Mouse (Mus musculus) adrenal gland, postnatal 10 days (tissue): ENCODE results near the gene Srgap1. TPM values are rescaled to one million over a fixed set of nuclear protein-coding genes. Genes with fewer than 3 reads are reported as not detected.

Source experiments
- DNase-seq: peaks from one replicate; pipeline ENCODE4 v3.0.0; 2021; ENCODE audit warnings: mixed read lengths
- total RNA-seq, 2 experiments: library from RNA; stranded (reverse); gene quantifications; 2 replicates each; pipeline ENCODE4 v1.2.3; 2021

Gene Srgap1
- total RNA-seq, 2 experiments from 2014 or later: 3.6 to 7.3 TPM

DNA sequence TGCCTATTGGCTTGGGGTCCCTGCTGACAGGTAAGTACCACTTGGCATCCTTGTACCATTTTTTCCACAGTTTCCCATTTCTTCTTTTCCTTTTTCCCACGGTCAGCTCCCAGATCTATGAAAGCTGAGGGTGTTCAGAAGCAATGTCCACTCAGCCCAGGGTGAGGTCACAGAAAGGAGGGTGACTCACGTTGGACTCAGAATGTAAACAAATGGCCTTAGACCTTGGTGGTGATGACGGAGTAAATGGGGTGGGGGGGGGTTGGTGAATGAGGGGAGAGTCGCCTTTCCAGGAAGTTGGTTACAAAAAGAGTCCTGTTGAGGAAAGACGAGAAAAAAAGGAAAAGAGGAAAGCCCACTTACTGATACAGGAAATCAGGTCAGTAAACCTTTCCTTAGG, 224.4 kb downstream of the Srgap1 start:
- DNase-seq: no peak

DNA sequence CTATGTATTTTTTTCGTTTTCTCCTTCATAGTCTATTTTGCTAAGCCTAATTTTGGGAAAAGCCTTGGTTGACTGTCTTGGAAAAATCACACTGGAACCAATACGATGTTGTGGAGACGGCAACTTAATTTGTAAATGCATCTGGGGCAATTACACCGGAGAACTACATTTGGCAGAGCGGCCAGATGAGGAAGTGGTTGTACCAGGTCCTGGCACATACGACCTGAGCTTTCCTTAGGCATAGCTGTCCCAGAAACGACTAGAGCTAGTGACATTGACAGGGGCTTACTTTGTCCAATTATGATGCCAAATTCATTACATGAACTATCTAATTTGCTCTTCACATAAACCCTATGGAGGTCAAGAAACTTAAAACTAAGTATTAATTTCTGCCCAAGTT, 226.3 kb downstream of the Srgap1 start:
- DNase-seq: no peak

DNA sequence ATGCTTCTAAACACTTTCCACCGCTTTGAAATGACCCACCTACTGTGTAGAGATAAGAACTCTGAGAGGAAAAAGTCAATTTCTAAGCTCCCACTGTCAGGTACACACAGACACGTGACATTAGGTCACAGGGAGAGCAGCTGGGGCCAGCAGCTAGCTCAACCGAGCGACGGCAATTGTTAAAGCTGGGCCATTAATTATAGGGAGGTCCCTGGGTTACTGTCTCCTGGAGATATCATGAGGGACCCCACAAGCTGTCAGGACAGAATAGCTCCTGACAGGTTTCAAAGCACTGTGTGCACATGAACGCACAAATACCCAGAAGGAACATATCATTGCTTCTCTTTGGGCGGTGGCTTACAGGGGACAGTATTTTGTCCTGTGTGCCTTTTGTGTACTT, 229.1 kb downstream of the Srgap1 start:
- DNase-seq: no peak

DNA sequence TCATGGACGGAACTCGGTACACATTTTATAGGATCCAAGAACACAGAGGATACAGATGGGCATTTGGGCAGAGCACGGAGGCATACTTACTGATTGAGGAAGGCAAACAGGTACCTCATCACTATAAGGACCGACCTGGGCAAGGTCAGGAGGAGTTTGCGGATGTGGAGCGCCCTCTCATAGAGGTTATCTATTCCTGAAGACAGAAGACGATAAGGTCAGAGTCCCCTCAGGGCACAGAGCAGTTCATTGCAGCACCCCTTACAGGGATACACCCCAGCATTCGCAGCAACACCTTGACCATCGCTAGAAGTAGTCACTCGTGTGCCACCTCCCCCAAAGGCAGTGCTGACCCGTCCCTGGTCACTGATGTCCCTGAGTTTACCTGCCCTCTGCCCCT, 239.3 kb downstream of the Srgap1 start:
- DNase-seq: no peak

DNA sequence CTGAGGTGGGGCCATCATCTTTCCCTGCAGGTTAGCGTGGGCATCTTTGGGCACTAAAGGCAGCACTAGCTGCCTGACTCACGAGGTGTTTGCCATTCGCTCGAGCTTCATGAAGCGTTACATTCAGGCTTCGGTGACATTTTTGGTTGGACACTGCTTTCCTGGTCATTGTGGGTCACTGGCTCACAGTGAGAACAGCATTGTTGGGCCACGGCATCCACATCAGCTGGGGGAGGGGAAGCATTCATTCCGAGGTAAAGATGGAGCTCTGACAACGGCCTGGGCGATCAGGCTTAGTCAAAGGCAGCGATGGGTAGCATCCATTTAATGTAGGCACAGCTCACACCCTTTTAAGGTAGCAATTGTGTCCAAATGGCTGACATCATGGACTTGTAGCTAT, 240.3 kb downstream of the Srgap1 start:
- DNase-seq: no peak

DNA sequence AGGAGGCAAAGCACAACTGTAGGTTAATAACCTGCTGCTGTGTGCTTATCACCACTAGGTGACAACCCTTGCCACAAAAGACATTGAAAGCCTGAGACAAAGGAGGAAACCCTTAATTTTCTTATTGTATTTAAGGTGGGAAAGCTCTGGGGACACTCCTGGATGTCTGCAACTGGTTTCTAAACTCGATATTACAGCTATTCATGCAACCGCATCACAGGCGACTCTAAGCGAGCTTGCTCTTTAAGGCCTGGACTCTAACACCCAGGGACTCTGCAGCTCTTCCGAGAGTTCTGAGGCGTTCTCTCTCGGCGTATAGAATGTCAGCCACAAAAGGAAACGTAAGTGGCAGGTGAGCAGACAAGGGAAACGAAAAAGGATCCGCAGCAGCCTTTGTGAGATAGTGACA, 241.2 kb downstream of the Srgap1 start:
- no peak for DNase-seq

DNA sequence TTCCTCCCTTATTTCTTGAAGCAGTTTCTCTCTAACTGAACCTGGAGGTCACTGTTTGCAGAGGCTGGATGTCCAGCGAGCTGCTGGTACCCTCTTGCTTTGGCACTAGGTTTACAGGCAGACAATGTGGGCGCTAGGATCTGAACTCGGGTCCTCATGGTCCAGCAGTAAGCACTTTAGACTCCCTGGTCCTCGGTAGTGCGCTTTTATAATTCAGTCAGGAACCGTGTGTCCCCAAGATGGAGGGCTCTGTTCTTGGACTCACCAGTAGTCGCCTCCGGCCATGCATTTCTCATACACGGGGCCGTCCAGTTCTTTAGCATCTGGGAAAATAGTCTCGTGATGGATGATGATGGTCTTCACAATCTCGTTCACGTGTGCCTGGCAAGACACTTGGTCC, 242.6 kb downstream of the Srgap1 start:
- DNase-seq: no peak

DNA sequence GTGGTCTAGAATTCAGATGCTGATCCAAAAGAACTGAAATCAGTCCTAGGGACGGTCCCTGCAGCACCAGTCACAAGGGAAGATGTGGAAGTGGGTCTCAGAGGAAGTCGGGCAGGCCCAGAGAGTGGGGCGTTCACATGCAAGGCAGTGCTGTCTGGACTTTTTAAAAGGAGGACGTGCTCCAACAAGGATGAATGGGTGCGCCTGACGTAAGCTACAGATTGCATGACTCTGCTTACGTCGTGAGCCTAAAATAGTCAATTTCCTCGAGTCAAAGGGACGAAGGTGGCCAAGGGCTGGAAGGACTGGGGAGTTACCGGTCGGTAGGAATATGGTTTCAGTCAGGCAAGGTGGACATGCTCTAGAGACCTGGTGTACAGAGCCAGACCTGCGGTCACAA, 247.1 kb downstream of the Srgap1 start:
- DNase-seq: no peak

DNA sequence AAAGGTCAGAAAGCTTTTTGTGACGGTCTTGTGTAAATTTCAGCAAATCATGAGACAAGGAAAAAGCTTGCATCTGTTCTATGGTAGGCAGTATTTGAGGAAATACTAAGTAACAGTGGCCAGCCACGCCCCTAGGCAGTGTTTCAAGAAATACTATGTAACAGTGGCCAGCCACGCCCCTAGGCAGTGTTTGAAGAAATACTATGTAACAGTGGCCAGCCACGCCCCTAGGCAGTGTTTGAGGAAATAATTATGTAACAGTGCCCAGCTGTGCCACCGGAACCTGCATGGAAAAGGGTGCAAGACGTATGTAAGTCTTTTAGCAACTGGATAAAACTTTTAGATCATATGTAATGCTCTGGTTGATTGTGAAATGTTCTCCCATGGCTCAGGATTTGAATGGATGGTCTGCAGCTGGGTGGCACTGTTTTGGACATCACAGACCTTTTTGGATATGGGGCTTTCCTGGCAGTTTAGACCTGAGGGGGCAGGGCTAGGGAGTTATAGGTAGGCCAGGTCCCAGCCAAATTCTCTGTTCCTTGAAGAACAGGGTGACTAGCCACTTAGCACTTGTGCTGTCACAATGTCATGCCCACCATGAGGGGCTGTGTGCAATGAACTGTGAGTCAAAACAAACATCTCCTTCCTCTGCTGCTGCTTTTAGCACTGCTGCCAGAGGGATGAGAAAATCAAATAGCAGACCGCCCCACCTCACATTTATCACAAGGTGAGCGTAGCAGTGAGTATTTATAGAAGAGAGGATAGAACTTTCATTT, 250.9 kb downstream of the Srgap1 start:
- peak; percentile 50 for DNase-seq

DNA sequence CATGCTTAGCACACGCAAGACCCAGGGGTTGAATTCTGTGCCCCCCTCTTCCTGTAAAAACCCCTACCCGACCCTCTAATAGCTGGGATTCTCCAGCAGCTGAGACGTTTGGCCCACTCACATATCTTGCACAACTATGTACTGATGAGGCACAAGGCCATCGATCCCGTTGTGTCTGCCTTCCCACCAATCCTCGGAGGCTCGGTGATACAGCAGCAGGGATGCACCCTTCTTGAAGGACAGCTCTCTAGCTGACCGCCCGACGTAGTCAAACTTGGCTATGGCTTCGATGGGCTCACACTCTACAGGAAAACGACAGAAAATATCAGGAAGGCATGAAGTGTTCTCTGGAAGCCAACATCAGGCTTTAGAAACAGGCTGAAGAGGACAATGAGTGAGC, 252.6 kb downstream of the Srgap1 start:
- no peak for DNase-seq

DNA sequence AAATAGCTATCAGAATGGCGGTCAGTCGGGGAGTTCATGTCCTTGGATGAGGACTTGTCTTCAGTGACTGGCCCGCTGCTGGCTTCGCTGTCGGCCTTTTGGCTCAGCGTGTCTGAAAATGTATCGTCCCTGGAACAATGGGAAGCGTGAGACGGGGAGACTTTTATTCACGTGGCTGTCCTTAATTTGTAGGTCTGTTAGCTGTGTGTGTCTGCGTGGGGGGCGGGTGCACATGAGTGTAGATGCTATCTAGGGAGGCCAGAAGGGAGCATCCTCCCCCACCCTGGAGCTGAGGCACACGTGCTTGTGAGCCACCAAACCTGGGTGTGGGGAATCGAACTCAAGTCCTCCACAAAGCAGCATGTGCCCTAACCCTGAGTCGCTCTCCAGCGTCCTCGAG, 254.5 kb downstream of the Srgap1 start:
- no peak for DNase-seq

DNA sequence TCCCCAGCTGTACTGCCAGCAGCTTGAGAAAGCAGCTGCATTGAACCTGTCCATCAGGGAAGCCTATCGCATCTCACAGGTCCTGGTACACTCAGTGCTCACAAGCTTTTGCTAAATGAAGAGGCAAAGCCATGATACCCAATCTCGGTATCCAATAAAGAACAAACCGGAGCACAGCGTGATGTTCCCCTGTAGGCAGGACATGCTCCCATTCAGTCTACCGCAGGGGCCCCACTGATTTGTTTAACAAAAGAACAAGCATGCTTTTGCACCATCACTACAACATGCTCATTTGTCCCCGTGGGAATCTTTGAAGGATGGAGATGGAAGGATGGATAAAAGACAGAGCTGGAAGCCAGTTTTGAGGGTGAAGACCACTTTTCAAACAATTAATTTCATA, 257.0 kb downstream of the Srgap1 start:
- DNase-seq: no peak

DNA sequence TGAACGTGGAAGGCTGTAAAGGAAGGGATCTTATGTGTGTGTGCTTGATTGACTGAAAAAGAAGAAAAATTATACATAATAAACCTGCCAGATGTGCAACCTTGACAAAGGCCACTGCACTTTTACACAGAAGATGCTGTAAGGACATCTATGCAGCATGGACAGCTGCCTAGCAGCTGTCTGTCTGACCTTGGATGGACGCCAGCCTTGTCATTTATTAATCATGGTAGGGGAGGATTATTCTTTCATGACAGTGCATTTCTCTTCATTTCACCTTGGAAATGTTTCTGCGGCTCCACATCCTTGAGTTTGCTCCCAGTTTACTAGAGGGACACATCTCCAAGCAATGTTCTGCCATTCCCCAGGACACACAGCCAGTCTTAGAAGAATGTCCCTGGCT, 258.6 kb downstream of the Srgap1 start:
- peak; percentile 74 for DNase-seq

DNA sequence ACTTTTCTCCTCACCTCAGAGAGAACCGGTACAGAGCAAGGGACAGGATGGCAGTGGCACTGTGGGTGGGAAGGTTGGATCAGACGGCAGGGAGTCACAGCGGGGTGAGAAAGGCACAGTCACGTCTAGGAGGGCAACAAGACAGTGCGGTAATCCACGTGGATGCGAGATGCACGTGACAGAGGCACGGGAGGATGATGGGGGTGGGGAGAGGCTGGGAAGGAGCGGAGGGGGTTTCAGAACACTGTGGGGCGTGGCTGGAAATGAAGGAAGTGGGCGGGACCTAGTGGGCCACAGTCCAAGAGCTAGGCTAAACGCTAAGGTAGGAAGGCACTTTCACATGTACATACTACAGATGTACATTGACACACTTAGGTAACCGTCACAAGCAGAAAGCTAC, 266.0 kb downstream of the Srgap1 start:
- peak; percentile 12 for DNase-seq

DNA sequence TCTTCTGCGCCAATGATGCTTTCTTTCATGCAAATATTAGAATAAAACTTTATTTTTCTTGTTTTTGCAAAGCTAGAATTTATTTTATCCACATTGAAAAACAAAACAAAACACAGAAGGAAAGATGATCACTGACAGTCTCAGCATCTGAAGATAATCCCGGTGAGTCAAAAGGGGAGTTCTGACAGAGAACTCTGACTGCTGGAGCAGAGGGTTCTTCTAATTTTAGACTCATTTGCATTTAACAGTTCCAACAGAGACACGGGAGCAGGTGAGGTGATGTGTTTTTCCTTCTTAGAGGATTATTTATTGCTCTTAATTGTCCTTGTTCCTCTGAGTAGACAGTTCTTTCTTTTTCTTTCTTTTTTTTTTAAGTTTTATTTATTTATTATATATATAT, 271.1 kb downstream of the Srgap1 start:
- no peak for DNase-seq

DNA sequence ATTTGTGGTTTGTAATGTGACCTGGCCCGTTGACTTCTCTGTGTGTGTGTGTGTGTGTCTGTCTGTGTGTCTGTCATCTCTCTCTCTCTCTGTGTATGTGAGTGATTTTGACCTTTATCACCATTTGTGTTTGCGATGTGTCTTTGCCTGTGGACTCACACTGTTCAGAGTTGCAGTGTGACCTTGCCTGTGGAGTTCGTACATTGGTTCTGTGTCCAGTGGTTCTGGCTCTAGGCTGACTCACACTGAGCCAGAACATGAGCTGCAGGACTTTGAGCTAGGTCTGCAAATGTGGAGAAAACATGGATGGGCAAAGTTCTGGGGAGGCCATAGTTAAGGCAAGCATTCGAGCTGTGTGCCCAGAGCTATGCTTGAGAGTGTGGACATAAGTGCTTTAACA, 273.3 kb downstream of the Srgap1 start:
- DNase-seq: no peak

DNA sequence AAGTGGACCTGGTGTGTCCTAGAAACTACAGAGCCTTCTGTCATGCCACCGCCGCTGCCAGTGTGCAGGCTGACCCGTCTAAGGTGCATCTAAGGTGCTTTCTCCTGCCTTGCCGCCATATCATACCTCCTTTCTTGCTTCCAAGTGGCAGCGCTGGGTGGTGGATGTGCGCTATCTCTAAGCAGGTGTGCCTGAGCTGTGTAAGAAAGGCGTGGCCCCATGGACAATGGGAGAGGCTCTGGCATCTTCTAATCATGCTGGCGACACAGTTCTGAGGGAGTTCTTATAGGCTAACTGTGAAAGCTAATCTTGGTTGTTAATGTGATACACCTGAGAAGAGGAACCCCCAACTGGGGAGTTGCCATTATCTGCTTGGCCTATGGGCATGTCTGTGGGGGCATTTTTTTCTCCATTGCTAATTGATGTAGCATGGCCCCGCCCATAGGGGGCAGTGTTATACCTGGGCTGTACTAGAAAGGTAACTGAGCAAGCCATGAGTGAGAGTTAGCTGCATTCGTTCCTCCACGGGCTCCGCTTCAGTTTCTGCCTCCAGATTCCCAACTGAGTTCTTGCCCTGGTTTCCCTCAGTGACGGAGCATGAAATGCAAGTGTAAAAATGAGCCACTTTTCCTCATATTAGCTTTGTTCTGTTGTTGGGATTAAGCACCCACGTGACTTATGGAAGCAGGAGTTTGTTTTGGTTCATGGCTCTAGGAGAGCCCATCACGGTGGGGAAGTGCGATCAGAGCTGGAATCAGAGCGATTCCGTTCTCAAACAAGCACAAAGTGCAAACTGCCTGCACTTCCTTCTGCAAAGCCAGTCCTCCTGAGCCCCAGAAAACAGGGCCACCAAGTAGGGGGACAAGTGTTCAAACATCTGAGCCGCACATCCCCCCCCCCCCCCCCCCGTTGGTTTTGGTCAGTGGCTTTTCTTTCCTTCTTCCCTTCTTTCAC, 276.2 kb downstream of the Srgap1 start:
- peak; percentile 52 for DNase-seq

DNA sequence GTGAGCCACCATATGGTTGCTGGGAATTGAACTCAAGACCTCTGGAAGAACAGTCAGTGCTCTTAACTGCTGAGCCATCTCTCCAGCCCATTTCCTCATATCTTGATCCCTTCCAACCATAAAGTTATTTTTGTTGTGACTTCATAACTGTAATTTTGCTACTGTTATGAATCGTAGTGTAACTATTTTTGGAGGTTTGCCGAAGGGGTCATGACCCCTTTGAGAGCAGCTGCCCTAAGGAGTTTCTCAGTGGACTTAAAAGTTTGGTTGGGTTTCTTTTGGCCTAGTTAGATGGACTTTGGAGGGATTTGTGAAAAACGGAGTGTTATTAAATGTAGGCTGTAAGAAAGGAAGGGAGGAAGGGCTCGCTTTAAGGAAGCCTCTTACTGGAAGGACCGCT, 277.4 kb downstream of the Srgap1 start:
- no peak for DNase-seq

DNA sequence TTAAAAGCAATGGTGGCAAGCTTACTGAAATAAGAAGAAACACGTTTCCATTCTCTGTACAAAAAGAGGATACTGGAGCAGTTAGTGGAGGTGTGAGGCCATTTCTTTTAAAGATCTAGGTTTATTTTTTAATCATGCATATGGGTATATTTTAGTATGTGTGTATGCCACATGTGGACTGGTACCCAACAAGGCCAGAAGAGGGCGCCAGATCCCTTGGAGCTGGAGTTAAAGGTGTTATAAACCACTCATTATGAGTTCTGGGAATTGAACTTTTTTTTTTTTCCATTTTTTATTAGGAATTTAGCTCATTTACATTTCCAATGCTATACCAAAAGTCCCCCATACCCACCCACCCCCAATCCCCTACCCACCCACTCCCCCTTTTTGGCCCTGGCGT, 279.8 kb downstream of the Srgap1 start:
- peak; percentile 47 for DNase-seq

DNA sequence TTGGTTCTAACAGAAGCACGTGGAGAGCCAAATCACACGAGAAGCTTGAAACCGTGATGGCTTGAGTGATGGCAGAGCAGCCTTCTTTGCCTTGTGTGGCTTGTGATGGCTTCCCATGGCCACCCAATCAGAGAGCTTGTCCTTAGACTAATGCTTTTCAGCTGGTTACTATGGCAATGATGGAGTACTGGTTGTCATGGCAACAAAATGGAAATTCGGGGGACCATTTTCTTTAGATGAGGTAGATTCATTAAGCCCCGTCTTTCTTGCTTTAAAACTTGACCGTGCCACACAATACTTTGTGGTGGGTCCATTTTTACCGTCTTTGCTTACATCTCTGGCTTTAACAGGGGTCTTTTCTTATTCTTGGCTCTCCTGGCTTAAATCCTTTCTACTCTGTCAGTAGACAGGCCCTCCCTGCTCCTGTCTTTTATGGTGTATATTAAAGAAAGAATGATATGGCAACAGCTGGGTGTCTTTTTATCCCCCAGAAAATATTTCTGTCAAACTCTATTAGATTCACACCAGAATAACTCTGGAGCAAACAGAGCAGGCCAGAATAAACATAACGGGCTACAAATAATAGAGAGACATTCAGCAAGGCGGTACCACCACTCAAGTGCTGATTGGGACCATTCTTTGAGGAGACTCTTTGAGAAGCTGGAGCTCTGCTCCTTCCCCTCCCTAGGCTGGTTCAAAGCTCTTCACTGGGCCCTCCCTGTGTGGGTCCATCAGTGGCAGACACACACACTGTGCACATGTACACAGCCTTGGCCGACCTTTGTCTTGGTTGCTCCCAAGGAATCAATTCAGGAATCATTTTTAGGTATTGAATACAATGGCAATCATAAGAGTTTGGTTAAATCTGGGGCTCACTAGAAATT, 281.7 kb downstream of the Srgap1 start:
- DNase-seq: no peak

DNA sequence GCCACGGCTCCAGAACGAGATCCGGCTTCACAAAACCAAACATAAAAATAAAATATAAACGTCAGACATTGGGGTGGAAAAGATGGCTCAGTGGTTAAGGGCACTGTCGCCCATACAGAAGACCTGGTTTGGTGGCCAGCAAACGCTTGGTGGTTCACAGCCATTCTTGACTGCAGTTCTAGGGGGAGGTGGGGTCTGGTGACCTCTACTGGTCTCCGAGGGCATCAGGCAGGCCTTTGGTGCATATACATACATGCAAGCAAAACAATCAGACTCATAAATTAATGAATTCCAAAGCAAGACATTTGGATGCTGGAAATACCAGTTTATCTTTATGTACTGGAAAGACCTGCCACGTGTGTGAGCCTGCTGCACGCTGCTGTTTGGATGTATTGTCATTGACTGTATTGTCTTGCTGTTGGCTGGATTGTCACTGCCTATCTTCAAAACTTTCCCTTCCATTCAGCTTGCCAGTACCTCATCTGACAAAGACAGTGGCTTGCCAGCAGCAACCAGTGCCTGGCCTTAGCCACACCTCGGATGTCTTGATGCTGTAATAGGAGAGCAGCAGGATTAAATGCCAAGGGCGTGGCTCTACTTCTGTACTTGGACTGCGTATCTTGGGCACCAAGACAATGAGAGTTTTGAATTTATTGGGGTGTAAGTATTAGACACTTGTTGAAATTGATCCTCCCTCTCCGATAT, 282.5 kb downstream of the Srgap1 start:
- no peak for DNase-seq

DNA sequence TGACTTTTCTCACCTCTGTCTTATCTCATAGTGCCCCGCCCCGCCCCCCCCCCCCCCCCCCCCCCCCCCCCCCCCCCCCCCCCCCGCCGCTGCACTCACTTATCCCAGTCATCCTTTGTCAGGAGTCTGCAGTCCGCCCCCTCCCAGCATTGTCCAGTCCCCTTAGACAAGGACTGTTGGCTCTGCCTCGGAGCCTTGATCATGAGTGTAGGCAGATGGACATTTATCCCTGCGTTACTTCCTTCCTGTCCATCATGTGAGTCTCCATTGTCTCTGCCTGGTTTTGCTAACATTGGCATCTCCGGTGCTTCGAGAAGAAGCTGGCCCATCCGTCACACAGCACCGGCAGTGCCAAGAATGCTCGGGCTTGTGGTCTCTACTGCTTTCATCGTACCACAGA, 283.9 kb downstream of the Srgap1 start:
- no peak for DNase-seq
